Mouse (Mus musculus) heart, embryonic 12.5 days (tissue): ENCODE results near the gene Ckap4. TPM values are rescaled to one million over a fixed set of nuclear protein-coding genes. Genes with fewer than 3 reads are reported as not detected.
"Not testable (repeated sequence)": the region's sequence is repeated elsewhere in the genome, so short reads cannot be mapped to it uniquely, and the experiment has no call there.

Experiments
- ATAC-seq: fragments of 200-750 bp; cut with Nextera tagmentation; 2 replicates; pipeline ENCODE4 v1.8.0; 2017; ENCODE audit warnings: moderate TSS enrichment, moderate library complexity; ENCODE audit not compliant: insufficient number of reproducible peaks, low FRiP score
- H3K27ac ChIP-seq: fragments of 300-500 bp; sonication (generic); 2 replicates; pipeline ENCODE4 v1.5.1; 2016; ENCODE audit warnings: mild to moderate bottlenecking, moderate library complexity; ENCODE audit not compliant: poor library complexity, severe bottlenecking
- H3K27me3 ChIP-seq: fragments of 300-500 bp; sonication (generic); replicated peaks from 2 replicates; pipeline ENCODE4 v1.6.1; 2016; ENCODE audit warnings: mild to moderate bottlenecking, moderate library complexity
- H3K36me3 ChIP-seq: fragments of 300-500 bp; sonication (generic); 2 replicates; pipeline ENCODE4 v1.6.1; 2016; ENCODE audit warnings: mild to moderate bottlenecking, moderate library complexity
- H3K4me1 ChIP-seq: fragments of 300-500 bp; sonication (generic); replicated peaks from 2 replicates; pipeline ENCODE4 v1.6.1; 2016; ENCODE audit warnings: mild to moderate bottlenecking
- H3K4me2 ChIP-seq: fragments of 300-500 bp; sonication (generic); 2 replicates; pipeline ENCODE4 v1.6.1; 2016; ENCODE audit warnings: mild to moderate bottlenecking, moderate library complexity
- H3K4me3 ChIP-seq: fragments of 300-500 bp; sonication (generic); 2 replicates; pipeline ENCODE4 v1.5.1; 2016; ENCODE audit warnings: mild to moderate bottlenecking
- H3K9ac ChIP-seq: fragments of 300-500 bp; sonication (generic); 2 replicates; pipeline ENCODE4 v1.6.1; 2016; ENCODE audit warnings: mild to moderate bottlenecking, moderate library complexity
- H3K9me3 ChIP-seq: fragments of 300-500 bp; sonication (generic); replicated peaks from 2 replicates; pipeline ENCODE4 v1.6.1; 2016; ENCODE audit warnings: mild to moderate bottlenecking, moderate library complexity
- WGBS: fragments of 180-500 bp; shearing (Covaris S2); methylation state at CpG from one replicate; pipeline ENCODE4 v1.1.7; 2016; 5-methylcytosine and 5-hydroxymethylcytosine counted together
- polyA plus RNA-seq: library from polyadenylated mRNA; unstranded; fragments of >200 nt; fragmentation: Nextera tagmentation; extraction: Ambion mirVana; gene quantifications from 2 replicates; pipeline ENCODE4 v1.2.1, GENCODE M21; 2016

Ckap4 gene
- polyA plus RNA-seq, 1 experiment from 2014 or later: 145 TPM

DNA sequence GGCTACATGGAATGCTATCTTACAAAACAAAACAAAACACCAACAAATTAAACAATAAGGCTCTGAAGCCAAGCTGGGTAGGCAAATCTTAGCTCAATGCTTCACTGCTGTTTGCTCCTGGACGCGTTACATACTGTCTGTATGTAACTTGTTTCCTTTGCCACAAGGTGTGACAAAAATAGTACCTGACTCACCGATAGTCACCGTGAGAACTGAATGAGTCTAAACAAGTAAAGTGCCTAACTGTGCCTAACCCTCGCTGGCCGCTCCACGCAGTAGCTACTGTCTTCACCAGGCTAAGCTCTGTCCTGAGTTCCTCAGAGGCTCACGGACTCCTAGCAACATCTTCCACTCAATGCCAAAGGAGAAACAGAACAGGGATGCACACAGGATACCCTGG lies 3.5 kb downstream of the Ckap4 start:
- Histone ChIP-seq H3K9me3 (no peaks in the 10 kb centered on the region), H3K9ac (peak overlapping the region; percentile 93; the same call in 1 of the 2 replicates), H3K27ac (peak overlapping the region; percentile 91), H3K4me1 (peaks cover 53% of the 10 kb centered on the region), H3K4me2 (peak overlapping the region; percentile 80), H3K27me3 (no peaks in the 10 kb centered on the region), H3K36me3 (peaks cover 46% of the 10 kb centered on the region), H3K4me3 (peak overlapping the region; percentile 92)
- ATAC-seq: no peak
- 47% methylated on average over 8 of the region's 8 CpGs for WGBS

DNA sequence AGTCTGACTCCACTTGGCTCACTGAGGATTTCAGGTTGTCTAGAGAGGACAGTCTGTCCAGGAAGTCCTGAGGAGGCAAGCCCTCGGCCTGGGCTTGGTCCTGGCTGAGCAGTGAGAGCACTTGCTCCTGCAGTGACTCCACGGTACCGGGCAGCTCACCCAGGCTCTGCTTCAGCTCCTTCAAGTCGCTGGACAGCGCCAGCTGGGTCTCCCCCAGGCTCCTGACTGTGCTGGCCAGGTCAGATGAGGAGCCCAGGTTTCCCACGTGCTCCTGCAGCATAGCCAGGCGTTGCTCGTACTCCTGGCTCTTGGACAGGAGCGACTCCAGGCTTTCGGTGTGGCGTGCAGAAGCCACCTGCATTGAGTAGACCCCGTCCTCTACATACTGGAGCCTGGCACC lies 6.2 kb downstream of the Ckap4 start:
- 78% methylated on average over 12 of the region's 12 CpGs for WGBS
- no peak for ATAC-seq
- Histone ChIP-seq H3K9me3 (no peaks in the 10 kb centered on the region), H3K27me3 (no peaks in the 10 kb centered on the region), H3K36me3 (peaks cover 61% of the 10 kb centered on the region), H3K9ac (no peak overlapping the region), H3K27ac (no peak overlapping the region), H3K4me3 (no peak overlapping the region), H3K4me1 (peaks cover 45% of the 10 kb centered on the region), H3K4me2 (no peak overlapping the region)

DNA sequence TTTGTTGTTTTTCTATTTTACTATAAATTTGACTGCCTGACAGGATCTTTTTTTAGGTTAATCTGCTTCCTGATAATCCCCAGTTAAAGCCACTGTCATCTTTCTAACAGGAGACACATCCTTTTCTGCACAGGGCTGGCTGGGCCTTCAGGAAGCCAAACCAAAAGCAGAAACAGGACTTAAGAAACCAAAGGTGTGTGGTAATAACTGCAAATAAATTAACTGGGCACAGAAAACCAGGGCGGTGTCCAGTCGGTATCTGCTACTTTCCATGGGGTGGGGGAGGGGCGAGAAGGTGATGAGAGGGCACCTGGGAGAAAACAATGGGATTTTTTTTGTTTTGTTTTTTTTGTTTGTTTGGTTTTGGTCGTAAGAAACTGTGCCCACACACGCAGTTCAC lies 6.8 kb downstream of the Ckap4 start:
- WGBS: 76% methylated on average over 5 of the region's 5 CpGs
- ATAC-seq: no peak
- no peak overlapping the region for H3K9ac ChIP-seq
- H3K27me3 ChIP-seq: no peaks in the 10 kb centered on the region
- no peaks in the 10 kb centered on the region for H3K9me3 ChIP-seq
- H3K4me2 ChIP-seq: no peak overlapping the region
- H3K27ac ChIP-seq: no peak overlapping the region
- no peak overlapping the region for H3K4me3 ChIP-seq
- peaks cover 40% of the 10 kb centered on the region for H3K4me1 ChIP-seq
- peaks cover 61% of the 10 kb centered on the region for H3K36me3 ChIP-seq

- H3K4me3 ChIP-seq: no peak overlapping the region
- H3K27ac ChIP-seq: no peak overlapping the region
- H3K36me3 ChIP-seq: peaks cover 61% of the 10 kb centered on the region
- WGBS: 71% methylated on average over 10 of the region's 10 CpGs
- no peaks in the 10 kb centered on the region for H3K27me3 ChIP-seq
- no peaks in the 10 kb centered on the region for H3K9me3 ChIP-seq
- H3K4me2 ChIP-seq: no peak overlapping the region
- no peak for ATAC-seq
- peaks cover 34% of the 10 kb centered on the region for H3K4me1 ChIP-seq
- H3K9ac ChIP-seq: no peak overlapping the region
Measured at GRCm38 (mm10) chr10:84526488-84526887, 7.4 kb downstream of the Ckap4 start.

- H3K4me2 ChIP-seq: no peak overlapping the region
- 53% methylated on average over 10 of the region's 10 CpGs for WGBS
- H3K36me3 ChIP-seq: peaks cover 42% of the 10 kb centered on the region
- no peak overlapping the region for H3K9ac ChIP-seq
- peaks cover 6% of the 10 kb centered on the region; the same call in 1 of the 2 replicates for H3K4me1 ChIP-seq
- no peak overlapping the region for H3K27ac ChIP-seq
- H3K9me3 ChIP-seq: no peaks in the 10 kb centered on the region
- H3K27me3 ChIP-seq: no peaks in the 10 kb centered on the region
- peak; percentile 33; the same call in 1 of the 2 replicates for ATAC-seq
- no peak overlapping the region for H3K4me3 ChIP-seq
Measured at GRCm38 (mm10) chr10:84523682-84524081, 10.2 kb downstream of the Ckap4 start.

DNA sequence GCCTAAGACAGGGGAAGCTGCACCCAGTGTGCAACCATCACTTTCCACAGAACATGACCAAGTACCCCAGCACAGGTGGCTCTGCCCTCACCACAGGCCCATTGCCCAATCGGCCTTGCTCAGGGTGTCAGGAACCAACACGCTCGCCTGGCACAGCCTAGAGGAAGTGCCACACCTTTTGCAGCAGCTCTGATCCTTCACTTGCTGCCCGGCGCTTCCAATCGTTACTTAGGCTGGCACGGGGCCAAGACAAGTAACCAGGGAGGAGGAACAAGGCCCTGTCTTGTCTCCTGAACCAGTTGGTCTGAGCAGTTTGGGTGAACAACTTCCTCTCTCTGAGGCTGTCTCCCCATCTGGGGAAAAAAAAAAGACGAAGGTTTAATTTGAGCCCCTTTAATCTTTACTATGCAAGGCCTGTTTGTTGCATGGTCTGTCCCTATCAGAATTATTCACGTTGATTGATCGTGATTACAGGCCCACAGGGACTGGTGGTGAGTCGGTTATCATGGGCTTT lies 17.4 kb downstream of the Ckap4 start:
- Histone ChIP-seq H3K27me3 (no peaks in the 10 kb centered on the region), H3K4me2 (no peak overlapping the region), H3K4me3 (no peak overlapping the region), H3K36me3 (no peaks in the 10 kb centered on the region), H3K9ac (no peak overlapping the region), H3K9me3 (no peaks in the 10 kb centered on the region), H3K4me1 (0 out of 2 replicates have a peak, but pooled peaks cover 3% of the 10 kb centered on the region), H3K27ac (no peak overlapping the region)
- peak; percentile 46; the same call in 1 of the 2 replicates for ATAC-seq
- WGBS: 46% methylated on average over 11 of the region's 11 CpGs

- peak; percentile 54 for ATAC-seq
Measured at GRCm38 (mm10) chr10:84515980-84516379, 17.9 kb downstream of the Ckap4 start.

DNA sequence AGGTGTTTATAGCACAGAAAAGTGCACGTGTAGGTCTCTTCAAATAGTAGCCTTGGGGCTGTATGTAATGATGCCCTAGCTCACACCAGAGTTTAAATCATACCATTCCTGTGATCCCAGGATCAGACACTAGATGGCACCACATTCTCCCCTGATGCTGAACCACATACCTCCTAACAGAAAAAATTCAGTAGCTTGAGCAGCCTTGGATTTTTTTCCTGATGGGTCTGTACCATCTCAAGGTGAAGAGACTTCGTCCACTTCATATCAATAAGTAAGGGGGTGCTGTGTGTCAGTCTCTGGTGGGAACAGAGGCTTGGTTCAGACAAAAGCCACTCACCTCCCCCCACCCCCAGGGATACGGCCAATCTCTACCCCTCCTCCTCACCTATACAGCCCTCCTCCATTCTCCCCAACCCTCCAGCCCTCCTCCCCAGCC lies 18.3 kb downstream of the Ckap4 start:
- Histone ChIP-seq H3K9me3 (no peaks in the 10 kb centered on the region), H3K27ac (no peak overlapping the region), H3K4me2 (no peak overlapping the region), H3K4me3 (no peak overlapping the region), H3K36me3 (no peaks in the 10 kb centered on the region), H3K9ac (no peak overlapping the region), H3K27me3 (no peaks in the 10 kb centered on the region), H3K4me1 (0 out of 2 replicates have a peak, but pooled peaks cover 3% of the 10 kb centered on the region)
- peak; percentile 68 for ATAC-seq
- WGBS: 22% methylated on average over 3 of the region's 3 CpGs

More at GRCm38 (mm10) chr10:84515980-84516379, 17.9 kb downstream of the Ckap4 start:
- H3K27me3 ChIP-seq, H3K4me1 ChIP-seq, H3K4me2 ChIP-seq, H3K9ac ChIP-seq, H3K27ac ChIP-seq, H3K36me3 ChIP-seq, H3K4me3 ChIP-seq, H3K9me3 ChIP-seq: not testable (repeated sequence)
- WGBS: 70% methylated on average over 1 of the region's 1 CpGs

DNA sequence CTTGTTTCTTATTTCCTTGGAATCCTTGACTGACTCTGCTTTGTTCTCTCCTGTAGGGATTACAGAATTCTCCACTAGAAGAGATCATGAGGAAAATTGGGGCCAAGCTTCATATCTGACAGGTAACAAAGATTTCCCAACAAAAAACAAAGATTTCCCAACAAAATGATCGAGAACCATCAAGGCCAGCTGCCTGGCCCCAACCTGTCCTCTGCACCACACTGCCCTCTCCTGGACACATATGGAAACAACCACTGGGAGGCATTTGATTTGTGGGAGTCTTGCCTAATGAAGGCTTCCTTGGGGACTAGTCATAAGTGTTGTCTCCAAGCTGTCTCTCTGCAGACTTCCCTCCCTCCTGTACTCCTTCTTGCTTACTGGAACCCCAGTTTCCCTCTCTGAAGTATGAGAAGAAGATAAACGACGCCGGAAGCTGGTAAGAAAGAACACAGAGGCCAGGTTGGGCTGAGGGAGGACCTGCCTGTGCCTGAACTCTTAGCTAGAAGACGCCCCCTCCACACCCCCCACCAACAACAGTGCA lies 19.8 kb downstream of the Ckap4 start:
- H3K9me3 ChIP-seq: no peaks in the 10 kb centered on the region
- H3K36me3 ChIP-seq: no peaks in the 10 kb centered on the region
- no peak overlapping the region for H3K4me3 ChIP-seq
- no peak overlapping the region for H3K27ac ChIP-seq
- ATAC-seq: no peak
- no peaks in the 10 kb centered on the region for H3K27me3 ChIP-seq
- H3K4me2 ChIP-seq: no peak overlapping the region
- 0 out of 2 replicates have a peak, but pooled peaks cover 3% of the 10 kb centered on the region for H3K4me1 ChIP-seq
- 39% methylated on average over 5 of the region's 5 CpGs for WGBS
- H3K9ac ChIP-seq: no peak overlapping the region

DNA sequence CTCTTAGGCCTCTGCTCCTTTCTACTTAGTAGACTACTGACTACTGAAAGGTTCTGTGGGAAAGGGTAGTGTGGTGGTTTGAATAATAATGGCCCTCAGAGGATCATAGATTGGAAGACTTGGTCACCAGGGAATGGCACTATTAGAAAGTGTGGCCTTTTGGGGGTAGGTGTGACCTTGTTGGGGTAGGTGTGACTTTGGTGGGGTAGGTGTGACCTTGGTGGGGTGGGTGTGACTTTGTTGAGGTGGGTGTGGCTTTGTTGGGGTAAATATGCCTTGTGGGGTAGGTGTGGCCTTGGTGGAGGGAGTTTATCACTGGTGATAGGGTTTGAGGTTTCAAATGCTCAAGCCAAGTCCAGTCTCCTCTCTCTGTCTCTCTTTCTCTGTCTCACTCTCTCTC lies 21.1 kb downstream of the Ckap4 start:
- Histone ChIP-seq H3K4me3 (no peak overlapping the region), H3K9me3 (no peaks in the 10 kb centered on the region), H3K27ac (no peak overlapping the region), H3K4me1 (0 out of 2 replicates have a peak, but pooled peaks cover 3% of the 10 kb centered on the region), H3K9ac (no peak overlapping the region), H3K36me3 (no peaks in the 10 kb centered on the region), H3K27me3 (no peaks in the 10 kb centered on the region), H3K4me2 (no peak overlapping the region)
- ATAC-seq: no peak; the same call in 1 of the 2 replicates

GRCm38 (mm10) chr10:84508603-84509002 lies 25.3 kb downstream of the Ckap4 start:
- 80% methylated on average over 1 of the region's 1 CpGs for WGBS
- Histone ChIP-seq H3K4me3 (no peak overlapping the region), H3K9me3 (peaks cover 7% of the 10 kb centered on the region; the same call in 1 of the 2 replicates), H3K9ac (no peak overlapping the region), H3K27me3 (no peaks in the 10 kb centered on the region), H3K4me1 (no peaks in the 10 kb centered on the region), H3K27ac (no peak overlapping the region), H3K4me2 (no peak overlapping the region), H3K36me3 (no peaks in the 10 kb centered on the region)
- ATAC-seq: no peak

DNA sequence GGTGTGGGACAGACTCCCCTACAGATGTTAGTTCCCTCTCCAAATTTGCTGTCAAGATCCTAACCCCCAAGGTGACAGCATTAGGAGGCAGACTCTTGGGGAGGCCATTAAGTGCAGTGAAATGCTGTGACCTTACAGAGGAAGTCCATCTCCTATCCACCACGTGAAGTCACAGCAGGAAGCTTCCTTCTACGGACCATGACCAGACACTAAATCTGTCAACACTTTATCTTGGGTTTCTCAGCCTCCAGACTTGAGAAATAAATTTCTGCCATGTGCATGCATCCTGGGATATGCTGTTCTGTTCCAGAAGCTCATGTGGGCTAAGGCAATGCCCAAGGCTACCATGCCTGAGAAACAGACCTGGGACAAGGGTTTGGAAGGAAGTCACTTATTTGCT lies 35.0 kb downstream of the Ckap4 start:
- H3K4me1 ChIP-seq: peaks cover 6% of the 10 kb centered on the region
- H3K9ac ChIP-seq: no peak overlapping the region
- WGBS: 21% methylated on average over 2 of the region's 2 CpGs
- no peak overlapping the region for H3K4me3 ChIP-seq
- no peaks in the 10 kb centered on the region for H3K27me3 ChIP-seq
- H3K27ac ChIP-seq: no peak overlapping the region
- no peaks in the 10 kb centered on the region for H3K9me3 ChIP-seq
- H3K4me2 ChIP-seq: no peak overlapping the region
- no peak for ATAC-seq
- H3K36me3 ChIP-seq: no peaks in the 10 kb centered on the region
